Mouse (Mus musculus) lung, postnatal 0 days (tissue): ENCODE results near the gene Lactb. TPM values are rescaled to one million over a fixed set of nuclear protein-coding genes. Genes with fewer than 3 reads are reported as not detected.

Experiments
- ATAC-seq: fragments of 200-750 bp; cut with Nextera tagmentation; 2 replicates; pipeline ENCODE4 v1.8.0; 2017; ENCODE audit warnings: moderate library complexity
- DNase-seq: peaks from one replicate; pipeline ENCODE4 v3.0.0-alpha.2; 2016; ENCODE audit warnings: low spot score
- H3K27ac ChIP-seq: fragments of 300-500 bp; sonication (generic); 2 replicates; pipeline ENCODE4 v1.5.1; 2014; ENCODE audit warnings: antibody characterized with exemption, mild to moderate bottlenecking, low read length, mixed read lengths
- H3K27me3 ChIP-seq: fragments of 300-500 bp; sonication (generic); replicated peaks from 2 replicates; pipeline ENCODE4 v1.6.1; 2014; ENCODE audit warnings: low read length, mixed read lengths; ENCODE audit not compliant: insufficient read depth
- H3K36me3 ChIP-seq: fragments of 300-500 bp; sonication (generic); 2 replicates; pipeline ENCODE4 v1.6.1; 2014; ENCODE audit warnings: low read length, mixed read lengths; ENCODE audit not compliant: insufficient read depth
- H3K4me1 ChIP-seq: fragments of 300-500 bp; sonication (generic); 2 replicates; pipeline ENCODE4 v1.6.1; 2014; ENCODE audit warnings: antibody characterized with exemption, low read depth, low read length, mixed read lengths; ENCODE audit not compliant: insufficient read depth
- H3K4me2 ChIP-seq: fragments of 300-500 bp; sonication (generic); replicated peaks from 2 replicates; pipeline ENCODE4 v1.6.1; 2014; ENCODE audit warnings: low read depth, mild to moderate bottlenecking, low read length, moderate library complexity, mixed read lengths
- H3K4me3 ChIP-seq: fragments of 300-500 bp; sonication (generic); 2 replicates; pipeline ENCODE4 v1.5.1; 2014; ENCODE audit warnings: low read depth, low read length
- H3K9ac ChIP-seq: fragments of 300-500 bp; sonication (generic); replicated peaks from 2 replicates; pipeline ENCODE4 v1.6.1; 2014; ENCODE audit warnings: low read depth, mild to moderate bottlenecking
- H3K9me3 ChIP-seq: fragments of 300-500 bp; sonication (generic); 2 replicates; pipeline ENCODE4 v1.6.1; 2016; ENCODE audit warnings: low read length, mixed read lengths
- CTCF ChIP-seq: IDR thresholded peaks from 2 replicates; pipeline ENCODE4 v1.5.1; 2016; ENCODE audit warnings: antibody characterized with exemption, mild to moderate bottlenecking
- EP300 ChIP-seq: IDR thresholded peaks from 2 replicates; pipeline ENCODE4 v1.6.1; 2016; ENCODE audit warnings: antibody characterized with exemption, mild to moderate bottlenecking, control low read depth
- WGBS: fragments of 180-500 bp; shearing (Covaris S2); extraction: QIAGEN DNeasy Blood & Tissue Kit; methylation state at CpG from one replicate; pipeline ENCODE4 v1.1.7; 2014; 5-methylcytosine and 5-hydroxymethylcytosine counted together
- polyA plus RNA-seq: library from polyadenylated mRNA; unstranded; fragments of >200 nt; fragmentation: Nextera tagmentation; extraction: Ambion mirVana; gene quantifications from 2 replicates; pipeline ENCODE4 v1.2.1, GENCODE M21; 2015

Gene Lactb
- polyA plus RNA-seq, 1 experiment from 2014 or later = 13.8 TPM

- TF ChIP-seq CTCF = no peak
- no peak for TF ChIP-seq EP300
- no peak overlapping the region for H3K9ac ChIP-seq
- H3K27ac ChIP-seq = no peak overlapping the region
- H3K4me1 ChIP-seq = no peaks in the 10 kb centered on the region
- WGBS = 65% methylated on average over 5 of the region's 5 CpGs
- ATAC-seq (no peak), DNase-seq (no peak)
- H3K9me3 ChIP-seq = no peaks in the 10 kb centered on the region
- no peaks in the 10 kb centered on the region for H3K36me3 ChIP-seq
- H3K4me2 ChIP-seq = no peak overlapping the region
- no peak overlapping the region for H3K4me3 ChIP-seq
- H3K27me3 ChIP-seq = no peaks in the 10 kb centered on the region
These were observed 1.8 kb upstream of the Lactb start for GRCm38 (mm10) chr9:66977121-66977520.

- Histone ChIP-seq H3K9me3 (no peaks in the 10 kb centered on the region), H3K27me3 (no peaks in the 10 kb centered on the region), H3K4me3 (peak overlapping the region; percentile 86), H3K9ac (peak overlapping the region; percentile 87), H3K4me1 (no peaks in the 10 kb centered on the region), H3K27ac (peak overlapping the region; percentile 94), H3K36me3 (no peaks in the 10 kb centered on the region; the same call in 1 of the 2 replicates), H3K4me2 (peak overlapping the region; percentile 87)
- TF ChIP-seq EP300 = no peak
- 0 out of 2 replicates have a peak, but pooled peaks have one; percentile 18 for TF ChIP-seq CTCF
- DNase-seq (peak; percentile 91), ATAC-seq (peak; percentile 93)
- WGBS = under 1% methylated on average over 40 of the region's 41 CpGs
These were observed 511 bp downstream of the Lactb start for GRCm38 (mm10) chr9:66974721-66975225.

GRCm38 (mm10) chr9:66971116-66971515 is 4.2 kb downstream of the Lactb start:
- Histone ChIP-seq H3K9ac (no peak overlapping the region), H3K27ac (no peak overlapping the region), H3K4me2 (no peak overlapping the region), H3K4me1 (no peaks in the 10 kb centered on the region), H3K27me3 (no peaks in the 10 kb centered on the region), H3K36me3 (no peaks in the 10 kb centered on the region; the same call in 1 of the 2 replicates), H3K4me3 (no peak overlapping the region), H3K9me3 (no peaks in the 10 kb centered on the region)
- DNase-seq = no peak
- TF ChIP-seq CTCF = no peak
- no peak for TF ChIP-seq EP300
- 87% methylated on average over 8 of the region's 8 CpGs for WGBS
- ATAC-seq = no peak

- no peaks in the 10 kb centered on the region; the same call in 1 of the 2 replicates for H3K36me3 ChIP-seq
- H3K4me2 ChIP-seq = no peak overlapping the region
- H3K27ac ChIP-seq = no peak overlapping the region
- no peaks in the 10 kb centered on the region for H3K9me3 ChIP-seq
- H3K4me3 ChIP-seq = no peak overlapping the region
- no peak for TF ChIP-seq CTCF
- peak; percentile 64; the same call in 1 of the 2 replicates for TF ChIP-seq EP300
- no peak overlapping the region for H3K9ac ChIP-seq
- 51% methylated on average over 8 of the region's 8 CpGs for WGBS
- ATAC-seq (peak; percentile 66), DNase-seq (peak; percentile 43)
- H3K27me3 ChIP-seq = no peaks in the 10 kb centered on the region
- H3K4me1 ChIP-seq = no peaks in the 10 kb centered on the region
These were observed 7.8 kb downstream of the Lactb start for GRCm38 (mm10) chr9:66967492-66967891.

- 71% methylated on average over 3 of the region's 3 CpGs for WGBS
These were observed 13.8 kb downstream of the Lactb start for GRCm38 (mm10) chr9:66961478-66961877.

GRCm38 (mm10) chr9:66957451-66957850 is 17.8 kb downstream of the Lactb start:
- 87% methylated on average over 3 of the region's 3 CpGs for WGBS
- H3K9me3 ChIP-seq = no peaks in the 10 kb centered on the region
- no peak overlapping the region for H3K4me3 ChIP-seq
- no peaks in the 10 kb centered on the region for H3K27me3 ChIP-seq
- no peak for DNase-seq
- H3K9ac ChIP-seq = no peak overlapping the region
- H3K36me3 ChIP-seq = 0 out of 2 replicates have a peak, but pooled peaks cover 5% of the 10 kb centered on the region
- no peak overlapping the region for H3K4me2 ChIP-seq
- H3K4me1 ChIP-seq = no peaks in the 10 kb centered on the region
- ATAC-seq = no peak
- no peak overlapping the region for H3K27ac ChIP-seq
- no peak for TF ChIP-seq CTCF
- TF ChIP-seq EP300 = no peak

More at GRCm38 (mm10) chr9:66961478-66961877, 13.8 kb downstream of the Lactb start:
- Histone ChIP-seq H3K9ac (no peak overlapping the region), H3K27ac (no peak overlapping the region), H3K27me3 (no peaks in the 10 kb centered on the region), H3K4me1 (no peaks in the 10 kb centered on the region), H3K36me3 (no peaks in the 10 kb centered on the region), H3K4me3 (no peak overlapping the region), H3K4me2 (no peak overlapping the region), H3K9me3 (no peaks in the 10 kb centered on the region)
- DNase-seq (no peak), ATAC-seq (no peak)
- TF ChIP-seq EP300 = no peak
- no peak for TF ChIP-seq CTCF
